Mouse (Mus musculus) kidney, adult 2 months (tissue): ENCODE data around the gene Aar2.

Experiments
- CTCF ChIP-seq: fragments of 200-500 bp; conservative IDR thresholded peaks from 2 replicates; pipeline ENCODE4 v1.5.1; 2011; ENCODE audit warnings: low read depth, mild to moderate bottlenecking, control low read depth, low read length, moderate library complexity, mixed read lengths; ENCODE audit not compliant: insufficient read depth, insufficient read length
- POLR2A ChIP-seq: fragments of 200-500 bp; IDR thresholded peaks from one replicate; pipeline ENCODE4 v1.6.1; 2011; ENCODE audit warnings: low read depth, low read length, control low read depth

GRCm38 (mm10) chr2:156543804-156544203 lies 3.6 kb upstream of the Aar2 start:
- TF ChIP-seq CTCF (no peak), POLR2A (no peak)
